Mouse (Mus musculus) frontal cortex, adult 2 months (tissue): ENCODE measurements around the gene Pde4d. TPM values are rescaled to one million over a fixed set of nuclear protein-coding genes. Genes with fewer than 3 reads are reported as not detected.

Experiments used
- DNase-seq, 2 experiments: peaks; one replicate each; pipeline ENCODE4 v3.0.0; 2022; ENCODE audit warnings: low spot score in 1 of 2; ENCODE audit errors: extremely low spot score in 1 of 2
- polyA plus RNA-seq: library from polyadenylated mRNA; depleted of rRNA; stranded (reverse); fragments of >200 nt; gene quantifications from 2 replicates; pipeline ENCODE4 v1.2.3, GENCODE M21; 2012

Gene Pde4d
- polyA plus RNA-seq, 1 experiment, result 40.3 TPM

DNA sequence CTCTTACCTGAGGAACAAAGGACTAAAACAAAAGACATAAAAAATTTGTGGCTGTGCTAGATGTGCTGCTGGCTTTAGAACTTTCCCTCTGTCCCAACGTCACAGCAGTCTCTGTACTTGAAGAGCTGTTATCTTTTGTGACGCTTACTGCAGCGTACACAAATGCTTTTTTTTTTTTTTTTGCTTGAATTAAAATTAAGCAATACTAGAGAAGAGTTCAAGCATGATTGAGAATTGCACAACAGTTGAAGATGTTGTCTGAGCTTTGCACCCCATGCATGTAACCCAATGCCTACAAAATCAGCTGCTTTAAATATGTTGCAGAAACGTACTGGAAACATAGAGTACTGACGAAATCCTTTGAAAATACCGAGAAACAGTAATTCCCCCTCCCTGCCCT, 892.7 kb downstream of the Pde4d start:
- no peak for DNase-seq

DNA sequence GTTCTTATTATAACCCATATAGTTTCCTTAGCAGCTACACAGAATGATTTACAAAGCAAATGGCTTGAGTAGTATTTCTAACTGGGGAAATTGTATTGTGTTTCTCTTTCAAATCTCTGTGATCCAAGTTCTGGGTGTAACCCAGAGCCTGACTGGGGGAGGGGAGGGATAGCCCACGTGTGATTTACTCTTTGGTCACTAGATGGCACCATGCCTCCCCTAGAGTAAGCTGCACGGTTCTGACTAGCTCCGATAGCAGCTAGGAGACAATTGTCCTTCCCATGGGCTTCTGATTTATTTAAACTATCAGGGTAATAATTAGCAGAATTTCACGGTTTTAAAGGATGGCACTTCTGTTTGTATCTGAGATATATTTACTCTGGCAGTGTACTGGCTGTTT, 893.8 kb downstream of the Pde4d start:
- DNase-seq, result peak; percentile 86 to 94

DNA sequence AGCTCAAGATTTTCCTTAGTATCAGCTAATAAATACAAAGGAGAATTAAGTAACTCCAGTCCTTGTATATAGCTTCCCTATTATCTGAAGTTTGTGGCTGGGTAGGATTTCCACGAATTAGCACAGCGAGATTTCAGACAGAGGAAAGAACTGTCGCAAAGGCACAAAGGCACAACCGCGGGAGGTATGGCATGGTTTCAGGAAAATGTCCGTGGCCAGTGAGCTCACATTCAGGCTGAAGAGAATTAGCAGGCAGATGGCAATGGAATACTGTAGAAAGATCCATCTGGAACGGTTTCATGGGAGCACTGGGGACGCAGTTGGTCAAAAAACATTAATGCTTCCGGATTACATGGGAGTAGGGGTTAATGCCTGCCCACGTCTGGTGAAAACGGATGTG, 898.0 kb downstream of the Pde4d start:
- no peak for DNase-seq

DNA sequence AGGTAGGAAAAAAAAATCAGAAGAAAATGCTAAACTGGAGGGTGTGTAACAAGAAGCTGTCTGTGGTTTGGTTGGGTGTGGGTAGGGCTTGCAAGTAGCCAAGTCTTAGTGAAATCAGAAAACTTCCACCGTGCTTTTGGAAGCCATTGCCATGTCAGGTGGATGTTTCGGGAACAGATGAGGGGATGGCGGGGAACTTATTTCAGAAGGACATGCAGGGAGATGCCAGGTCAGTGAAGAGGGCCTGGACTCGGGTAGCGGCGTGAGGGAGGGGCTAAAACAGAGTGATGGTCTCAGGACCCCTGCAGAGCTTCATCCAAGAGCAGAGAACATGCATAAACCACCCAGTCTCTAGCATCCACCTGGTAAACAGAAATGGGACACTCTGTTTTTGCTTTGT, 898.6 kb downstream of the Pde4d start:
- no peak for DNase-seq

DNA sequence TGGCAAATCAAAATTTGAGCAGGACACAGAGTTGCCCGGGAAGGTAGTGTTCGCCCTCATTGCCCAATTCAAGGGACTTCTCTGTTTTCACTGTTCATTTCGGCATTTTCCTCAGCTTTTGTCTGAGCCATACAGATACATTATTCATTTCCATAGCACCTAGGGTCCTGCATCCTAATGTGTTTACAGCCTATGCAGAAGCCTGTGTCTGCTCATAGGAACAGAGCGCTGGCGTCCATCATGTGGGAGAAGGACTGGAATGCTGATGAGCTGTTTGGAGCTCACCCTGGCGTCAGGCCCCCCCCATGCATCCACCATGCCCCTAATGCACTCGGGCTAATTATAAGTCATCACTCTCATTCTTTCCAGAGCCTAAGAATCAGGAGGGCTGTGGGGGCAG, 900.4 kb downstream of the Pde4d start:
- no peak for DNase-seq

DNA sequence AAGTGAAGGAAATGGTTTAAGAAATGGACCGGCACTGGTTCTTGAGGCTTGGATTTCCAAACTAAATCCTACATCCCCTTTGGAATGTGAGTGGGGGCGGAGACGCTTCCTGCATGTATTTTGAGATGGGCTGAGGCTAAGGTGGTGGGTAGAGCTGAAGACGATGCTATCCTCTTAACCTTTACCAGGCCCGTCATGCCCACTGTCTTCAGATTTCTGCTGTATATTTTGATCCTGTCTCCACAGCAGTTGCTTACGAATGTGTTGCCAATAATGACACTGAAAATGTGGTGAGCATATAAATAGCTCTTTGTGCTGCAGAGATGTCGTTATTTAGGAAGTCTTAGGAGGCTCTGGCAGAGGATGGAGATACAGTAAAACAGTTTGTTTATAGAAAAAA, 904.3 kb downstream of the Pde4d start:
- DNase-seq, result peak in 1 of 2 experiments; percentile 26

DNA sequence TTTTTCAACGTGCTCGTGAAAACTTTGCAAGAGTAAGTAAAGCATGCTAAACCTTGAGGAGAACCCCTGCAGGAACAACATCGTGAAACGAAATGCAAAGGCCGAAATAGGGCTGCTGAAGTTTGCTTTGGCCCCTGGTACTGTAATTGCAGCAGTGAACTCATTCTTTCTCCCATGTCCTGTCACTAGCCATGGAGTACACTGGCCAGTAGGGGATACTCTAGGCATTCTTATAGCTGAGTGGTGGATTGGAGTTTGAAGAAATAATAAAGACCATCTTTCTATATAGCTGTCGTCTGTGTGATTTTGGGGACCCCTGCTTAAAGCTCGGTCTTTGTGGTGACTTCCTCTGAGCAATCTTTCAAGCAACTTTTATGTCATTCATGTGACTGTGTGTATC, 906.5 kb downstream of the Pde4d start:
- peak in 1 of 2 experiments; percentile 23 for DNase-seq

DNA sequence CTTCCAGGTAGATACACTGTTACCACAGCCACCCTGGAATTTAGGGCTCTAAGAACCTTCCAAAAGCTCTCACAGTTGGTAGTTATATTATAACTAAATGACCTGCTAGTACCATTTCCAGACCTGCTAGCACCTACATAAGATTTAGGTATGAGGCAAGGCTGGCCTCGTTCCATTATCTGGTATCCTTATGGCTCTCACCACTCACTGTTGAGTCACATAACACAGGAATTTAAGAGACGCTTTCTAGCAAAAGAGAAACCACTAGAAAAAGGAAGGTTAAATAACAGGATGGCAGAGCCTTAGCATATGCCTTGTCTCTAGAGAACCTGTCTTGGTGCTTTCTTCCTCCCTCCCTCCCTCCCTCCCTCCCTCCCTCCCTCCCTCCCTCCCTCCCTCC, 910.2 kb downstream of the Pde4d start:
- peak in 1 of 2 experiments; percentile 25 for DNase-seq

GRCm38 (mm10) chr13:109362340-109362739, 912.6 kb downstream of the Pde4d start:
- peak in 1 of 2 experiments; percentile 58 for DNase-seq

- DNase-seq, result no peak
Measured at GRCm38 (mm10) chr13:109374465-109374864, 924.7 kb downstream of the Pde4d start.

- DNase-seq, result no peak
Measured at GRCm38 (mm10) chr13:109376681-109377080, 926.9 kb downstream of the Pde4d start.

DNA sequence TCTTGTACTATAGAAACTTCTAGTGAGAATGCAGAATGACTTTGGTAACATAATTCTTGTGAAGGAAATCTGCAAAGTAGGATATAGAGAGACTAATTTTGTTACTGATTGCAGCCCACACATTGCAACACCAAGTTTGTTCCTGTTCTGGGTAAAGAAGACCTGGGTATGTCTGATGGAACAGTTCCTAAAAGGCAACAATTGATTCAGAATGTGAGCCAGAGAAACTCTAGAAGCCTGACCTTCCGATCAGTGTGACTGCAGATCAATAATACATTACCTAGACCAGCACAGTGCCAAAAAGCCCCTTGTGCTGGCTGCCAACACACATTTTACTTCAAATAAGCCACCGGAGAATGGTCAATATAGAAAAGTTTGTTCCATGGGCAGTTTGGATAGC, 930.4 kb downstream of the Pde4d start:
- no peak for DNase-seq

- DNase-seq, result peak in 1 of 2 experiments; percentile 40
Measured at GRCm38 (mm10) chr13:109388626-109389220, 939.0 kb downstream of the Pde4d start.

- DNase-seq, result no peak
Measured at GRCm38 (mm10) chr13:109402396-109402795, 952.6 kb downstream of the Pde4d start.

DNA sequence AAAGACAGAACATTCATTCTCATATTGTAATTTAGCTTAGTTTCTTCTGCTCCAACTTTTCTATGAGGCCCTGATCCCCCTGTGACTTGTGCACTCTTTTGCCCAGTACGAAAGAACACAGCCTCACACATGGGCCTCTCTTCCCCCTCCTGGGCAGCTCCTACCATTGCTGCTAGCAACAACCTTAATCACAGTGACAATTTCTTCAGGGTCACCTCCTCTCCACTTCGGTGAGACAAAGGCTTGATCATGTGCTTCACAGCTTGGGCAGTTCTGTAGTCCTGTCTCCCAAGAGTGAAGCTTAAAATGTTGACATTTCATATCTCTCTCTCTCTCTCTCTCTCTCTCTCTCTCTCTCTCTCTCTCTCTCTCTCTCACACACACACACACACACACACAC, 953.2 kb downstream of the Pde4d start:
- DNase-seq, result no peak

GRCm38 (mm10) chr13:109406341-109406740, 956.6 kb downstream of the Pde4d start:
- DNase-seq, result no peak

DNA sequence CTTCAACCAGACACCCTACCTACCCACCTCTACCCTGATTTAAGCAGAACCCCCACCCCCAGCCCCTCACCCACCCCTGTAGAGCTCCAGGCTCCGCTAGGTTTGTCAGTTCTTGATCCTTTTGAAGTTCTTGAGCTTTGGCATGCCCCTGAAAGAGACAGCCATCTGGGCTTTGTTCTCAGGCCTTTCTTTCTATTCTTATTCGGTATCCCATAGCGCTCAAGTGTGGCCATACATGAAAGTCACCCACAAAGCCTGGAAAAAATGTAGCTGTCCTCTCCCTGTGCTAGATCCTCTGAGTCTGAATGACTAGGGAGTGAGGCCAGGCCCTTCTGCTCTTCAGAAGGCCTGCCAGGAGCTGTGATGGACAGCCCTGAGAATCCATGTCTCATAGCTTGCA, 957.6 kb downstream of the Pde4d start:
- DNase-seq, result no peak

DNA sequence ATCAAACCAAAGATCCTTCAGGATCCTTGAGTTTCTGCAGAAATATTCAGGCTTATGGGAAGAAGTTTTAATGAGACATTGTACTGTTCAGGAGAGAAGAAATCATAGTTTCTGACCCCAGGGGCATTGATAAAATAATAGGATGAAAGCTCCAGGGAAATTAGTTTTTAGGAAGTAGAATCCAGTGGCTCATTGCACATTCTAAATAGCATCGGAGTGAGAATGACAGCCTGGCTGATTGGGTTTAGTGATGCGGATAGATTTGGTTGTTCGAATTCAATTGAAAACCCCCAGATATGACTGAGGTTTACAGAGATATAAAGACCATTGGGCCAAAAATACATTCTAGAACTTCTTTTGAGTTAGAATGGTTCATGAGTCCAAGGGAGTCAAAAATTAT, 970.7 kb downstream of the Pde4d start:
- DNase-seq, result no peak

DNA sequence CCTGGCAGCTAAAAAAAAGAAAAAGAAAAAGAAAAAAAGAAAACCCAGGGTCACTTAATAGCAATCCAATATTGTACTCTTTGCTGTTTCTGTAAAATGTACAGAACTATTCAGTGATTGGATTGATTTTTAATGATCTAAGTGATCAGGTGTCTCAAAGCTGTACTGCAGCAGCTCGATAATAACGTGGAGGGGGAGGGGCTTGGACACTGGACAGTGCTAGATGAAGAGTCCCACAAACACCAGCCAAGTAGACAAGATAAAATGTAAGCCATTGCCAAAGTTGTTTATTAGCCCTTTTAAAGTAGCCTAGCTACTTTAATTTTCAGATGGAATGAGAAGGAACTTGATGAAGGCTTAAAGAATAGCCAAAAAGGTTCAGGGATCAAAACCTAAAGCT, 975.2 kb downstream of the Pde4d start:
- no peak for DNase-seq

DNA sequence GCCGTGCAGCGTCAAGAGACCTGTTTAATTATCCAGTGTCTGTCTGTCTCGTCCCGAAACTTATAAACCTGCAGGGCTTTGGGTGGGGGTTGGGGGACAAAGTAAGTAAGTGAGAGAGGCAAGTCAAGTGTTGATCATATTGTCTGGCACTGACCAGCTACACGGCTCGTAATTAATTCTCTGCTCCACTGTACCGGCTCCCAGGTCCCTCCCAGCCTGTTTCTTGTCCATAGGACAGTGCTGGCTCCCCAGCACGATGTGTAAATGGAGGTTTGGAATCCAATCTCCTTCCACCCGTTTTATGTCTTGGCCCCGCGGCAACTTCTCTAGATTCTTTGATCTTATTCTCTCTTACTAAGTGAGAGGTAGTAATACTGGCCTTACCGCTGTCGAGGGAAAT, 975.8 kb downstream of the Pde4d start:
- DNase-seq, result no peak

GRCm38 (mm10) chr13:109426058-109426457, 976.3 kb downstream of the Pde4d start:
- DNase-seq, result peak in 1 of 2 experiments; percentile 41

DNA sequence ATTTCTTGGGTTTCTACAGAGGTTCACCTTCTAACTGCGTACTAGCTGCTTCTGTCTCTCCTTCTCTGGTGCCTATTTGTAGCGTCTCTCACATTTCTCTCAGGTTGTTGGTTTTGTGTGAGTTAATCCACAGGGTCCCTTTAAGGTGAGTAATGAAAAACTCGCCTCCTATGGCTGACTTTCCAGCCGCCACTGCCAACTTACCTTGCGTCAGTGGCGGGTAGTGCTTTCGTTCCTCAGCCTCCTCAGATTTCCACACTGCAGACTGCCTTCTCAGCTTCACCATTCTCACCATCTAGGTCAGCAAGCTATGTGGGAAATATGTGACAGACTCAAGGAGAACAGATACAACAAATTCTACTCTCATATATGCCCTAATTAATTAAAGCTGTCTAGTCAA, 977.8 kb downstream of the Pde4d start:
- DNase-seq, result no peak

DNA sequence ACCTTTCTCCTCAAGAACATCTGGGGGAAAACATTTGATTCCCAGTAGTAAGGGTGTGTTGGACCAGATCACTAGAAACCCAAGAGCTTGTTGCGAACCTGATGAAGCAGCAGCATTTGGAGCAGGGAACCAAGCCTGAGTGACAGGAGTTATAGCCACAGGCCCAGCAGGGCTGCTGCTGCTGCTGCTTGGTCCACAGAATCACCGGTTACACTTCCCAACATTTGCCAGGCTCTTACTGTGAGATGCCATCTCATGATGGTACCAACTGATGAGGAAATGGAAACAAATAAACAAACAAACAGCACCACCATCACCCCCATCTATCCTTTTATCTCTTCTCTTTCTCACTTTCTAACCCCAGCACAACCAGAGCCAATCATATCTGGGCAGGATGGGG, 979.8 kb downstream of the Pde4d start:
- no peak for DNase-seq
